Mouse (Mus musculus) cerebellum, postnatal 25 days (tissue): ENCODE data around the gene Smim12.

Experiments
- DNase-seq, 2 experiments: peaks; one replicate each; pipeline ENCODE4 v3.0.0; 2021; ENCODE audit warnings: mixed read lengths in 2 of 2

Smim12 gene

DNA sequence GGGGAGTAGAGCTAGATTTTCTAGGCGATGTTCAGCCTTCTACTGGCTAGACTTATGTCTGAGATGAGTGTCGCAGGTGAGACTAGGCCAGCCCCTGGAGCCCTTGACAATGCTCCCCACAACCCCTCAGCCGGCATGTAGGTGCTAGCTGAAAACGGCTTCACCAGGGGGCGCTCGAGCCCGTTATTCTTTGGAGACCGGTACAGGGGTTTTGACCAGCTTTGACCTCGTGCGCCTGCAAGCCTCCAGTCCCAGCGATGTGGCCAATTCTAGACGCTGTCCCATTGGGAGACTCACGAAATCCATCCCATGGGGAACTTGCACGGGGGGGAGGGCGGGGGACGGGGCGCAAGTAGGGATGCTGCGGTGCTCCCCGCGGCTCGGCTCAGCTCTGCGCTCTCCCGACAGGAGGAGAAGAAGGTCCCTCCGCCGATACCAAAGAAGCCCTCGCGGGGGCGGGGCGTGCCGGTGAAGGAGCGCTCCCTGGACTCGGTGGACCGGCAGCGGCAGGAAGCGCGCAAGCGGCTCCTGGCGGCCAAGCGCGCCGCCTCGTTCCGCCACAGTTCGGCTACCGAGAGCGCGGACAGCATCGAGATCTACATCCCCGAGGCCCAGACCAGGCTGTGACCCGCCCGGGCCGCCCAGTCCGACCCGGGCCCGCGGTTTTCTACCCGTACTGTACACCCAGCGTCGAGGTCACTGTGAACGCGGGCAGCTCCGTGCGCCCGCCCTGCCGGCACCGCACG is 7.7 kb upstream of the Smim12 start:
- DNase-seq: peak; percentile 90 to 95

DNA sequence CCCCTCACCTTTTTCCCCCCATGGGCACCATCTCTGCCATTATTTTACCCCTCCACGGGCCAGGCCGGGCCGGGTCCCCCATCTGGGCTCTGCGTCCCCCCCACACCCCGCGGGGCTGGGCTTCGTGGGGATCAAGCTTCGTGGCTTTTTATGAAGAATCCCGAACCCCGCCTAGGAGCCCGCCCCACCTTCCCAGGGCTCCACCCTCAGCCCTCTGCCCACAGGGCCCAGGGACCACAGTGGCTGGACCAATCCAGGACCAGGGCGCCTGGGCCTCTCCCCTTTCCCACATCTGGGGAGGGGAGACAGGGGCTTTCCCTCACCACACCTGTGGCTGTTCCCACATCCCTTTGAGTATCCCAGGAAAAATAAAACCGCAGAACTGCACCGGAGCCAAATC is 7.0 kb upstream of the Smim12 start:
- peak in 1 of 2 experiments; percentile 47 for DNase-seq

DNA sequence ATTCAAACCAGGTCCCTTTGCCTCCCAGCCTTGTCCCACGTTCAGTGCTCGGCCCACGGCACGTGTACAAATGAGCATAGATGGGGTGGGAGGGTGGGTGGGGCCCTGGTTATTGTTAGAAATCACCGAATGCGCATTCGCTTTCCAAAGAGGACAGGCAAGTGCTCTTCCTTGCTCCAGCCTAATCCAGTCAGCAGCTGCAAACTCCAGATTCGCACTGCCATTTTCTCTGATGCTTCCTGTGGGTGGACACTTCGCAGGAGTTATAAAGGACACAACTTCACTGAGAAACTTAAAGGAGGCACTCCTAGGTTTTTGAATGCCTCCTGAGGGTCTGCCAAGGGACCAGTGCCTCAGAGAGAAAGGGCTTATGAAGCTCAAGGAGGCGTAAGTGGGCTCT is 6.3 kb upstream of the Smim12 start:
- DNase-seq: no peak

DNA sequence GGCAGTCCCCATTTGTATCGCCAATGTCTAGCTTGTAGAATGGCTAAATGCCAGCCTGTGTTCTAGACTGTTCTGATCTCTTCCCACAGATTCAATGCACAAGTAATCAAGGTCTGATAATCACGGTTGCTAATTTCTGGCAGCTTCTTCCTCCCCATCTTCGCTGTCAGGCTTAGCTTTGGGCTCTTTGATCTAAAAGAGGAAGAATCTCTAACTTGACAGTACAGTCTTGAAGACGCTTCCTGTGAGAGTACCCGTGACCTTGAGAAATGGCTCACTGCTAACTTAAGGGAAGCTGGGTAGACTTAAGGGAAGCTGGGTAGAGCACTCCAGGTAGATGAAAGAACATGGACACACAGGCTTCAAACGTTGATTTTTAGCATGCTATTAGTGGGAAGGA is 888 bp upstream of the Smim12 start:
- DNase-seq: no peak

DNA sequence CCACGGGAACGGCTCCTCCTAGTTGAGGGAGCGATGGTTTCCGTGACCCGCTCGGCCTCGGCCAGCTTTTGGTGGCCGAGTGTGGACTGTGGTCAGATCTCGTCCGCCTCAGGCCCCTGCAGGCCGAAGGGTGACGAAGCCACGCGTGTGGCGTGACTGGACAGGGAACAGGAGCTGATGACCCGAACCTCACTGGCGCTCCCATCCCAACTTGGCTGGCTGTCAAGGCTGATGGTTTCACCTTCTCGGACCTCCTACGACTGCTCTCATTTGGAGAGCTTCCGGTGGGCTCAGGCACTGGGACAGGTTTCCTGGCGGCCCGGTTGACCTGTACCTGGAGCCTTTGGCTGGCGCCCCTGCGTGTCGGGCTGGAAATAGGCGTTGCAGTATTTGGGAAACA is 369 bp downstream of the Smim12 start:
- no peak for DNase-seq

DNA sequence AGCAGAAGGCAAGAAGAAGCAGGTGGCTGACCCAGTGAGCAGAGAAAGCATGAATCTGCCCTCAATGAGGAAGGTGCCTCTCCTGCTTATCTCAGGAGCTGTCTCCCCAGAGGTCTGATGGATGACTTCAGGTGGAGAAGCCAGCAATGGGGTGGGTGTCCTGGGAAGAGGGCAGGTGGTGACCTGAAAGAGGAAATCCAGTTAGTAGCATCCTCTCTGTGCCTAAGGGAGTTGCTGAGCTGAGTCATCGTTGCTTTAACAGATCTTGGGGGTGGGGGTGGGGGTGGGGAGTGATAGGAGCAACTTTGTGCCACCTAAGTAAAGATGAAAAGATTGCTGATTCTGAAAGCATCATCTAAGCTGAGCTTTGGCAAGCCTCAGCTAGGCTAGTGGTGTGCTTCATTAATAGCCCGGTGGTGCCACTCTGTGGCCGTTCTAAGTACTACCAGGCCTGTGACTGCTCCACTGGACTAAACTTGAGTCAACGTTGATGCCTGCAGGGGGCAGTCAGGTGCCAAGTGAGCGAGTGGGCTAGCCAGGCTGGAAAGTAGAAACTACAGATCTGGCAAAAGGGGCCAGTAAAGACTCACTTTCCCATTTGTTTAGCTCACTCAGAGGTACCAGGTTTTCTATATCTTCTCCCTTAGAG is 6.2 kb downstream of the Smim12 start:
- peak; percentile 98 to 99 for DNase-seq

DNA sequence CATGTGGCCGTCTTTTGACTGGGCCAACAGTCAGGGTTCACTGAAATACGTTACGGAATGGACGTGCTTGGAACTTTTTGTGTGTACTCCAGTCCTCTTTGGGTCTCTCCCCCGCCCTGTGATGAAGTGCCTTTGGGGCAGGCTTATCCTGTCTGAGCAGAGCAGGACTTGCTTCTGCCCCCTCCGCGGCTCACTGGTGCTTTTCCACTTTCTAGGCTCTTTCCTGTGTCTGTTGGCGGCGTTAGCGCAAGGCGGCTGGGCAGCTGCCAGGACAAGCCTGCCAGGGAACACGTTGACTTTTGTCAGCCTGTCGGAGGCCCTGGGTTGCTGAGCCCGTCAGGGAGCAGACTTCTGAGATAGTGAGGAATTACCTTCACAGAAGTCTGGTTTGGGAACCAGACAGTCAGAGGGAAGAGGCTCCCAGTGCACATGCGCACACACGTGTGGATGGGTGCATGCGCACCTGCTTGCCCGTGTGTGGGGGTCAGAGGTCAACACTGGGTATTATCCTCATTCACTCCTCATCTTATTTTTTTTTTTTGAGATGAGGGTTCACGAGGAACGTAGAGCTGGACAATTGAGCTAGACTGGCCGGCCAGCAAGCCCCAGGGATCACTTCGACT is 8.5 kb downstream of the Smim12 start:
- peak; percentile 82 to 88 for DNase-seq

DNA sequence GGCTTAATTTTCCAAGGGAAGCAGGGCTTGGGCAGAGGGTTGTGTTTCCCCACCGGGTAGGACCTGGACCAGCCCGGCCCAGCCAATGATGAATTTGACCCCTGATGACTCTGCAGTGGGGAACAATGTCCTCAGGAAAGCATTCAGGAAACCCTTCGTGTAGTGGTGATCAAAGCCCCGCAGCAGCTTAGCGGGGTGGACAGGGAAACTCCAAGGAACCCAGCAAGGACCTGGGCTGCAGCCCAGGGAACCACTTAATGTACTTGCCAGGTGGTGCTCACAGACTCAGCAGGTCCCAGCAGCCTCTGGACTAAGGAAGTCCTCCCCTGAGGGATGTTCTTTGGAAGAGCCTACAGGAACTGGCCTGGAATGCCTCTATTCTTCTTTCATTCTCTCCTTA is 13.2 kb downstream of the Smim12 start:
- DNase-seq: no peak

DNA sequence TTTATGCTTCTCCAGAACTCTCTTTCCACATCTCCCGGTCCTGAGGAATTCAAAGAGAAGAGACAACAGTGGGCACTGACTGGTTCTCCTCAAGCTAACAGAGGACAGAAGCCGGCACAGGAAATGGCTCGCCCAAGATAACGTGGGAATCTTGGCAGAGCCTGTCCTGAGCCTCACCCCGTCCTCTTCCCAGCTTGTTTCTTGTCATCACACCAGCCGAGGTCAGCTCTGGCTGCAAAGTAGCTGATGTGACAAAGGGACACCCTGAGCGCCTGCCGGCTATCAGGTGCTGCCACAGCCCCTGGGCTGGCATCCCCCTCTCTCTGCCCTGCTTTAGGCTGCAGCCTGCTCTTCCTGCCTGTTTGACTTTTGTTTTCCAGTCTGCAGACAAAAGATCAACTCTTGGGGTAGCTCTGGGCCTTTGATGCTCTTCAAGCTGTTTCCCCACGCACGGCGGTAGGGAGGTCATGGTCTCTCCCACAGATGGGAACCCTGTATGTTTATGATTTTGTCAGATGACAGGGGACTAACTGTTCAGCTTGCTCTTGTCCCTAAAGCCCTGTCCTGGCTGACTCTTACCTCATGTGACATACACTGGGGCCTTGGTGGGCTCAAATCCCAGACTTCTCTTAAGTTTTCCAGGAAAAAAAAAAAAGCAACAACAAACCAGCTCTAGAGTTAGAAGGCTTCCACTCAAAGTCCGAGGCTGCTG is 14.8 kb downstream of the Smim12 start:
- no peak for DNase-seq

DNA sequence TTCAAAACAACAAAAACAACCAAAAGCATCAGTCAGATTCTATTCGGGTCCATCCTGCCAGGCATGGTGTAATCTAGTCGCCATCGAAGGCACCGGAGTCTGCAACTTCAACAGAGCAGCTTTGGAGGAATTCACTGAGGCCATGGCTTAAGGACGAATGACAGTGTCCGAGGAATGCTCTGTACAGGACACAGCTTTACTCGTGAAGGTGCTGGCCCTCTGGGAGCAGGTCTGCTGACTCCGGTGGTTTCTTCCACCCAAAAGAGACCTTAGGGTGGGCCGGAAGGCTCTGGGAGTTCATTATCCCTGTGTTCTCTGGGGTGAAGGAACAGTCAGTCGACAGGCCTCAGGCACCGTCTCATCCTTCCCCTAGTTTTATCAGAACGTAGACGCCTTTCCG is 18.0 kb downstream of the Smim12 start:
- no peak for DNase-seq

DNA sequence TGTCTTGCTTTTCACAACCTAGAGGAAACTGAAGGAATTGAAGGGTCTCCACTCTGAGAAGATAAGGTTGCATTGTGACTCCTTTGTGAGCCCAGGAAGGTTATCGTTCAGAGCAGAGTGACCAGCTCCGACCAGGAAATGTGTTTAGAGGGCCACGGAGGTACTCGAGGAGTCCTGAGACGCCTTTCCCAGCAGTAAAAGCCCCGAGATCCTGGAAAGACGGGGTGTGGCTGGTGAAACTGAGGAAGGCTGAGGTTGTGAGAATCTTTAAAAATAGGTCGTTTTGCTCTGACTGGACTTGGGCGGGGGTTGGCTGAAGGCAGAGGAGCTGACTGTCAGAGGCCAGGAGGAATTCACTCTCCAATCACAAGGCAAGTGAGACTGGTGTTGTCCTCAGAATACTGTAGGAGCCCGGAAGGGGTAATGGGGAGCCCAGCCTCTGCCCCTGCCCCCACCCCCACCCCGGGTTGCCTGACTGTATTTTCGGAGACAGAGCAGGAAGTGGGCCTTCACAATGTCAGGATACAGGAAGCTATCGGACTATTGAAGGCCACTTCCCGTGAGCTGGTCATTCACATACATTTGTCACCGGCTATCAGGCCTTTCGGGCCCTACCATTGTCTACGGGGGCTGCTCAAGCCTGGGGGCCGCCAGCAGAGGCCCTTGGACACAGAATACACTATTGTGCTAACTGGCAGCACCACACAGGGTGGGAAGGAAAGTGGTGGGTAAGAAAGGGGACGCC is 20.0 kb downstream of the Smim12 start:
- no peak for DNase-seq

DNA sequence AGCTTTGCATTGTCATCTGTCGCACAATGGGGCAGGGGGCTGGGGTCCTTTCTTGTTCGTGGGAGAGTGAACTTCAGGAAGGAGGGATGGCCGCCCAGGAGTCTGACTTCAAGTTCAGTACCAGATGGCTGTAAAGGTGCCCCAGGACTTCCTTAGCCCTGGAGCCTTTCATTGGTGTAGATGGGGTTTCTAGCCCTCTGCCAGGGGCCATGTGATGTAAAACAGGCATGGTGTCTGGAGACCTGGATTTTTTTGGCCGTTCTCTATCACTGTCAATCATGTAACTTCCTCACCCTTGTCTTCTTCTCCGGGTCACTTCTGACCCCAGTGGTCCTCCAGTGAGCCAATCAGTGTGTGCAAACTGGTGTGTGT is 20.6 kb downstream of the Smim12 start:
- DNase-seq: no peak

DNA sequence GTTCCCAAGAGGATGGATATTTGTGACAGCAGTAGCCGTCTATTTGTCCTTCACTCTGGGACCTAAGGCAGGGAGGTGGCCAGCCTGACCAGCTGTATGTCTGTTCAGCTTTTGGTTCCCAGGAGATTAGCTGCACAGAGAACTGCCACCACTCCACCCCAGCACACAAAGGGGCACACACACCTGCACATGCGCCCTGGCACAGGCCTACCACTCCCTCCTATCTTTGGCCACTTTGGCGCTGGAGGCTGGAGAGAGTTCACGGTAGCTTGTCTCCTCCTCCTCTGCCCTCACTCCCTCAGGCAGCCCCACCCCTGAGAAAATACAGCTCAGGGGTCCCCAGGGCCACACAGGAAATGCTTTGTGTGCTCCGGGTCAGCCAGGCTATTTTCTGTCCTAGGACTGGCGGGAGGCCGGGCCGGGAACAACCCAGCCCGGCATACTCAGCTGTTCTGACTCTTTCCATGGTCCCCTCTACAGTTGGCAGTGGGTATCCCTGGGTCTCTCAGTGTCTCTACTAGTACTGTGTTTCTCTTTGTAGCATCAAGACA is 34.9 kb downstream of the Smim12 start:
- DNase-seq: no peak

DNA sequence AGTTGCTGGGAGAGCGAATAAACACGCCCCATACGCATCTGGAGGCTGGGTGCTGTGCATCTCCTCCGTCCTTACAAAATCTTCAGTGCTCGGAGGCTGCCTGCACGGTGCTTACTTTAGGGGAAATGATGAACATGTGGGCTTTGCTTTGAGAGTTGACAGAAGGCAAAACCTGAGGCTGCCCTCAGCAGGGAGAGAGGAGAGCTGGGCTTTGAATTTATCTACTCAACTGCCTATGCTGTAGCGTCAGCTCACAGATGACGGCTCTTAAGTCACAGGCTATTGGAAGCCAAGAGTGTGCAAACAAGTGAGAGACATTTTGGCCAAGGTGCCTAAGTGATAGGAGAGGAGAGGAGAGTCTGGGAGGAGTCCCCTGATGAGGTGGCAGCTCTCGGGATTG is 35.7 kb downstream of the Smim12 start:
- DNase-seq: no peak

DNA sequence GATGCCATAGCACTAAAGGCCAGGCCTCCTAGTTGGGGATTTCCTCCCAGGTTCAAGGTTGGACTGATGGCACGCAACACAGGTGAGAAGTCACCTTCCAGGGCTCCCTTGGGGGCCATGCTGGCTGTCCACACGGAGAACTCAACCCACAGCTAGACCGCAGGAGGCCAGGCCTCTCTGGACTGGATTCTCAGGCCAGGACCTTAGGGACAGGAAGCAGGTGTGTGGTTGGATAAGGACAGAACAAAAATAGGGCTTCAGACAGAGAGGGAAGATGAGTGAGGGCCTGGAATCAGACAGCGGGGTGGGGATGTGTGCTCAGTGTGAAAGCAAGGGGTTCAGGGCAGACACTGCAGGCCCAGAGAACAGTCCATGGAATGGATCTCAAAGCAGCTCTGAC is 43.3 kb downstream of the Smim12 start:
- no peak for DNase-seq

DNA sequence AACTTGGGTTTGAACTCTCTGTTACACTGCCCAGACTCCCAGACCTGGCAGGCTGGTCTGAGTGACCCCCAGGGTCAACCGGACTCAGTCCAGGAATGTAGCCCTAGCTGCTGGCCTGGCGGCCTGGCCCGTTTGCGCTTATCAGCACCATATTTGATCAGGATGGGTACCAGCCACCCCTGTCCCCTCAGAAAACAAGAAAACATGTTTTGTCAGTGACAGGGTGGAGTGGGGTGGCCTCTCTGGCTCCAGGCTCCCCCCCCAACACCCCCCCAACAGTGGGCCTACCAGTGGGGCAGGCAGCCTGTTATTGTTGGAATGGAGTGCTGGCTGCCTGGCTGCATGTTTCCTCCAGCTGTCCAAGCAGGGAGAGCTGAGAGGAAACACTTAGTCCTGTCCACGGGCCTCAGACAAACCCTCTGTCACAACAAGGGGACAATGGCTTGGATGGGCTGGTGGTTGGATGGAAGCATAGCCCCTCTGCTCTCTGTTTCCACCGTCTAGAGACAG is 45.5 kb downstream of the Smim12 start:
- DNase-seq: no peak

DNA sequence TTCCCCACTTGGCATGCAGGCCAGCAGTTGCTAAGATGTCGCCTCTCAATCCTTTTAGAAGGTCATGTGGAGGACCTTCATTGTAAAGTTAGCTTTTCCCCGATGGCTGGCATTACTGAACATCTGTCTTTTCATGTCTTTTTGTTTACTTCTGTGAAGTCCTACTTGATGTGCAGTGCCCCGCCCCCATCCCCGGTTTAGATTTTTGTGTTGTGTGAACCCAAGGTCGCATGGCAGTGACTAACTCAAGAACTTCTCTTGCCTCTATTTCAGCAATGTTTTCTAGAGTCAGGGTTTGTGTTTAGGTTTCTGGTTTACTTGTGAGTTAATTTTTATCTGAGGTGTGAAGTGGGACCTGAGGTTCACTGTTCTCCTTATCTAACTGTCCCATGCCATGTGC is 49.0 kb downstream of the Smim12 start:
- DNase-seq: no peak
